Mouse (Mus musculus): ENCODE measurements at regions not wholly inside any gene's neighbourhood (a gene's known extent, or its start where the extent isn't known, plus 50 kb on each side); places are given as distances from the start of the nearest gene placed in this dataset.

- DNase-seq (ENCODE audit: low spot score): no peak
Observed at GRCm38 (mm10) chr6:93488441-93488955, 545.2 kb upstream of the Adamts9 start.

- no peak for DNase-seq (ENCODE audit: low spot score)
Observed at GRCm38 (mm10) chr6:93478521-93478920, 535.2 kb upstream of the Adamts9 start.

- DNase-seq (ENCODE audit: low spot score): no peak
Observed at GRCm38 (mm10) chr6:93474981-93475380, 531.7 kb upstream of the Adamts9 start.

GRCm38 (mm10) chr6:93467867-93468266, 524.6 kb upstream of the Adamts9 start:
- DNase-seq (ENCODE audit: low spot score): no peak

GRCm38 (mm10) chr6:93462861-93463260, 519.6 kb upstream of the Adamts9 start:
- DNase-seq (ENCODE audit: low spot score): no peak

GRCm38 (mm10) chr6:93461374-93461773, 518.1 kb upstream of the Adamts9 start:
- no peak for DNase-seq (ENCODE audit: low spot score)

GRCm38 (mm10) chr6:93457613-93458012, 514.3 kb upstream of the Adamts9 start:
- DNase-seq (ENCODE audit: low spot score): no peak

- DNase-seq (ENCODE audit: low spot score): no peak
Observed at GRCm38 (mm10) chr6:93456383-93457033, 513.2 kb upstream of the Adamts9 start.

GRCm38 (mm10) chr6:93445568-93445967, 502.3 kb upstream of the Adamts9 start:
- no peak for DNase-seq (ENCODE audit: low spot score)

- DNase-seq (ENCODE audit: low spot score): peak; percentile 55
Observed at GRCm38 (mm10) chr6:93445124-93445523, 501.8 kb upstream of the Adamts9 start.

GRCm38 (mm10) chr6:93443766-93444557, 500.7 kb upstream of the Adamts9 start:
- DNase-seq (ENCODE audit: low spot score): peak; percentile 43

GRCm38 (mm10) chr6:93433446-93433845, 490.2 kb upstream of the Adamts9 start:
- DNase-seq (ENCODE audit: low spot score): no peak

- DNase-seq (ENCODE audit: low spot score): no peak
Observed at GRCm38 (mm10) chr6:93426141-93426540, 482.8 kb upstream of the Adamts9 start.

GRCm38 (mm10) chr6:93422906-93423305, 479.6 kb upstream of the Adamts9 start:
- no peak for DNase-seq (ENCODE audit: low spot score)

GRCm38 (mm10) chr6:93422253-93422652, 479.0 kb upstream of the Adamts9 start:
- DNase-seq (ENCODE audit: low spot score): no peak

GRCm38 (mm10) chr6:93417625-93418024, 474.3 kb upstream of the Adamts9 start:
- DNase-seq (ENCODE audit: low spot score): no peak

GRCm38 (mm10) chr6:93416006-93416405, 472.7 kb upstream of the Adamts9 start:
- no peak for DNase-seq (ENCODE audit: low spot score)

- DNase-seq (ENCODE audit: low spot score): no peak
Observed at GRCm38 (mm10) chr6:93411077-93411452, 467.8 kb upstream of the Adamts9 start.

- no peak for DNase-seq (ENCODE audit: low spot score)
Observed at GRCm38 (mm10) chr6:93410416-93411076, 467.3 kb upstream of the Adamts9 start.

- DNase-seq (ENCODE audit: low spot score): no peak
Observed at GRCm38 (mm10) chr6:93398551-93398950, 455.3 kb upstream of the Adamts9 start.

GRCm38 (mm10) chr6:93397074-93397473, 453.8 kb upstream of the Adamts9 start:
- no peak for DNase-seq (ENCODE audit: low spot score)

- no peak for DNase-seq (ENCODE audit: low spot score)
Observed at GRCm38 (mm10) chr6:93395952-93396351, 452.7 kb upstream of the Adamts9 start.

GRCm38 (mm10) chr6:93395296-93395695, 452.0 kb upstream of the Adamts9 start:
- DNase-seq (ENCODE audit: low spot score): no peak

All from retina, embryonic 14.5 days (tissue).